Mouse (Mus musculus): ENCODE data around the gene Msrb2. TPM values are rescaled to one million over a fixed set of nuclear protein-coding genes. Genes with fewer than 3 reads are reported as not detected.

Msrb2 gene
- total and polyA plus RNA-seq, 2 experiments from 2014 or later = 62.1 to 62.3 TPM

DNA sequence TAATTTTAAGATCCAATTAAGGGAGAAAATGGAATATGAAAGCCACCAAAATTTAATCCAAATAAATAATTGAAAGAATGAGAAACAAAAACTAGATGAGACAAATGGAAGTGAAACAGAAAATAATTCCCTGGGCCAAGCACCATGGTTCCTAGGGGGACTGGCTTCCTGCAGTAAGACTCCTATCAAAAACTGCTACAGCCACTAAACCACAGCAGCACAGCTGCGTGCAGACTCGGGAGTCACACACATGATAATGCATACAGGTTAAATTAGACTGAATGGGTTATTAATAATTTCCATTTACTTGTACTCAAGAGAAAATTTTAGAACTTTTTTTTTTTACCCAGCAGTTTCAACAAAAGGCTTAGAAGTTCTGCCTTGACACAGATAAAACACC is 18.1 kb upstream of the Msrb2 start:
- DNase-seq (ENCODE audit: low spot score) = no peak

DNA sequence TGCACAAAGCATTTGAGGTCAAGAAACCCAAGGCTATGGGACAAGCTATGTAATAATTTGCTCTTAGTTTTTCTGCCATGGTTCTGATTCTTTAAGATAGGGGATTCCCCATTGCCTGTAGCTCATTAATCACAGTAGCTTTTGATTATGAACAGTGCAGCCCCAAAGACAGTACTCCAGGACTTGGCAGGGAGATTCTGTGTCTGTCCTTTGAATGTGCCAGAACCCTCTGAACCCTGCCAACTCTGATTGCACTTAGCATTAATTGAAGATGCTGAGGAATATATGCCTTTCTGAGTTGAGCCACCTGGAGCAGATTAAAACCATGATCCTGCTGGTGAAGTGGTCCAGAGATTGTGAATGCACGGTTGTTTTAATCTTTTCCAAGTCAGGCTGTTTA is 8.4 kb upstream of the Msrb2 start:
- H3K9me3 ChIP-seq (replicated peaks; ENCODE audit: control insufficient read depth, low read length) = no peaks in the 10 kb centered on the region
- H3K4me3 ChIP-seq (ENCODE audit: low read depth, low read length) = no peak overlapping the region
- TF ChIP-seq EP300 (IDR thresholded peaks at IDR 0.05; ENCODE audit: low read depth) (no peak), CTCF (IDR thresholded peaks at IDR 0.05; ENCODE audit: low read depth) (no peak)
- H3K9ac ChIP-seq (replicated peaks; ENCODE audit: low read depth, low read length) = no peak overlapping the region
- no peak for ATAC-seq (ENCODE audit: insufficient read depth, low read depth)
- no peaks in the 10 kb centered on the region for H3K36me3 ChIP-seq (replicated peaks; ENCODE audit: control insufficient read depth, insufficient read depth, low read length)
- no peak for DNase-seq (ENCODE audit: low spot score)
- H3K4me2 ChIP-seq (ENCODE audit: low read depth, low read length) = no peak overlapping the region
- H3K27me3 ChIP-seq (ENCODE audit: control insufficient read depth, insufficient read depth, low read length) = no peaks in the 10 kb centered on the region
- no peaks in the 10 kb centered on the region for H3K4me1 ChIP-seq (ENCODE audit: control insufficient read depth, insufficient read depth)
- no peak overlapping the region for H3K27ac ChIP-seq (ENCODE audit: low read depth)
- 64% methylated on average over 1 of the region's 1 CpGs for WGBS

More for the DNA sequence above, 18.1 kb upstream of the Msrb2 start:
- H3K27ac ChIP-seq (ENCODE audit: low read depth) = no peak overlapping the region
- ATAC-seq (ENCODE audit: insufficient read depth, low read depth) = no peak
- H3K36me3 ChIP-seq (replicated peaks; ENCODE audit: control insufficient read depth, insufficient read depth, low read length) = no peaks in the 10 kb centered on the region
- no peak overlapping the region for H3K9ac ChIP-seq (replicated peaks; ENCODE audit: low read depth, low read length)
- no peak overlapping the region for H3K4me3 ChIP-seq (ENCODE audit: low read depth, low read length)
- no peaks in the 10 kb centered on the region for H3K27me3 ChIP-seq (ENCODE audit: control insufficient read depth, insufficient read depth, low read length)
- H3K4me2 ChIP-seq (ENCODE audit: low read depth, low read length) = no peak overlapping the region
- no peaks in the 10 kb centered on the region for H3K9me3 ChIP-seq (replicated peaks; ENCODE audit: control insufficient read depth, low read length)
- no peaks in the 10 kb centered on the region for H3K4me1 ChIP-seq (ENCODE audit: control insufficient read depth, insufficient read depth)
- no peak for TF ChIP-seq EP300 (IDR thresholded peaks at IDR 0.05; ENCODE audit: low read depth)
- no peak for TF ChIP-seq CTCF (IDR thresholded peaks at IDR 0.05; ENCODE audit: low read depth)
- 86% methylated on average over 2 of the region's 2 CpGs for WGBS

DNA sequence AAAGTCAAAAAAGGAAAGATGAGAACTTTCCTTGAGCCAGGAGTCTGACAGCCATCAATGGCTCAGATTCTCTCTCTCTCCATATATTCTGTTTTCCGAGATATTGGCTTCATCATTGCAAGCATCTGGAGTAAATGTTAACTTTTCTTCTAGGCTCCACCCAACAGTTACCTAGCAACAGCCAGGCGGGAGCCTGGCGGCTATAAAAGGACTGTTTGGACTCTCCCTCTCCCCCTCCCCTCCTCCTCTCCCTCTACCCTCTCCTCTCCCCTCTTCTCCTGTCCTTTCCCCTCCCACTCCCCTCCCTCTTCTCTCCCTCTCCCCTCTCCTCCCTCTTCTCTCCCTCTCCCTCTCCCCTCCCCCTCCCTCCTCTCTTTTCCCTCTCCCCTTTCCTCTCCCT is 4.8 kb upstream of the Msrb2 start:
- WGBS = 45% methylated on average over 3 of the region's 3 CpGs

DNA sequence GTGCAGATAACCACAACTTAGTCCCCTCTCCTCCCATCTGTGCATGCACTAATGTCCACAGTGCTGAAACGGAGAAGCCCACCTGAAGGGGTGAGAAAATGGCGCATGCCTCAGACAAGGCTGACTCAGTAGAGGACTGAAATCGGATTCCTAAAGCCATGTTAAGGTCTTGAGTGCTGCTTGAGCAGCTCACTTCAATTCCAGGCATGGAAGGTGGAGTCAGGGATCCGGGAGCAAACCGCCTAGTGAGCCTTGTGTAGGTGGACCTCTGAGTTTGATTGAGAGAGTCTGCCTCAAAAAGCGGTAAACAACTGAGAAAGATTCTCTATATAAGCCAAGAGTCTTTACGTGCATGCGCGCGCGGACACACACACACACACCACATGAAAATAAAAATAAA is 4.1 kb upstream of the Msrb2 start:
- DNase-seq (ENCODE audit: low spot score) (no peak), ATAC-seq (ENCODE audit: insufficient read depth, low read depth) (no peak)
- H3K9me3 ChIP-seq (replicated peaks; ENCODE audit: control insufficient read depth, low read length) = no peaks in the 10 kb centered on the region
- TF ChIP-seq CTCF (IDR thresholded peaks at IDR 0.05; ENCODE audit: low read depth) = no peak
- no peak for TF ChIP-seq EP300 (IDR thresholded peaks at IDR 0.05; ENCODE audit: low read depth)
- H3K27ac ChIP-seq (ENCODE audit: low read depth) = no peak overlapping the region
- no peaks in the 10 kb centered on the region for H3K27me3 ChIP-seq (ENCODE audit: control insufficient read depth, insufficient read depth, low read length)
- H3K4me2 ChIP-seq (ENCODE audit: low read depth, low read length) = no peak overlapping the region
- 76% methylated on average over 11 of the region's 11 CpGs for WGBS
- H3K4me1 ChIP-seq (ENCODE audit: control insufficient read depth, insufficient read depth) = no peaks in the 10 kb centered on the region
- H3K36me3 ChIP-seq (replicated peaks; ENCODE audit: control insufficient read depth, insufficient read depth, low read length) = no peaks in the 10 kb centered on the region
- H3K9ac ChIP-seq (replicated peaks; ENCODE audit: low read depth, low read length) = no peak overlapping the region
- no peak overlapping the region for H3K4me3 ChIP-seq (ENCODE audit: low read depth, low read length)

More for the DNA sequence above, 4.8 kb upstream of the Msrb2 start:
- no peak for TF ChIP-seq EP300 (IDR thresholded peaks at IDR 0.05; ENCODE audit: low read depth)
- no peak for TF ChIP-seq CTCF (IDR thresholded peaks at IDR 0.05; ENCODE audit: low read depth)
- DNase-seq (ENCODE audit: low spot score) (no peak), ATAC-seq (ENCODE audit: insufficient read depth, low read depth) (no peak)
- Histone ChIP-seq H3K27me3 (ENCODE audit: control insufficient read depth, insufficient read depth, low read length) (no peaks in the 10 kb centered on the region), H3K4me3 (ENCODE audit: low read depth, low read length) (no peak overlapping the region), H3K27ac (ENCODE audit: low read depth) (no peak overlapping the region), H3K4me2 (ENCODE audit: low read depth, low read length) (no peak overlapping the region), H3K9me3 (replicated peaks; ENCODE audit: control insufficient read depth, low read length) (no peaks in the 10 kb centered on the region), H3K9ac (replicated peaks; ENCODE audit: low read depth, low read length) (no peak overlapping the region), H3K4me1 (ENCODE audit: control insufficient read depth, insufficient read depth) (no peaks in the 10 kb centered on the region), H3K36me3 (replicated peaks; ENCODE audit: control insufficient read depth, insufficient read depth, low read length) (no peaks in the 10 kb centered on the region)

DNA sequence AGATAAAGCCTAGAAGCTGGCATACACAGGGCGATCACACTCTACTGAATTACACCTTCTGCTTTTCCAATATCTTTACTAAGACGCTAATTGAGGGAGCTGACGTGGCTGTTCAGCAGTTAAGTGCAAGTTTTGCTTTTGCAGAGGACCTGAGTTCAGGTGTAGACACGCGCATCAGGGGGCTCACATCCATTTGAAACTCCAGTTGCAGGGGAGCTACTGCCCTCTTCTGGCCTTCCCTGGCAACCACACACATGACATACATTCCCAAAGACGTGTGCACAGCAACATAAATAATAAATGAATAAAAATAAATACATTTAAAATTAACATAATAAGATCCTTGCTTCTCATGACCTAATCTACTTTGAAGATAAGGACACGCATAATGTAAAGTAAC is 2.5 kb downstream of the Msrb2 start:
- H3K4me2 ChIP-seq (ENCODE audit: low read depth, low read length) = no peak overlapping the region
- 83% methylated on average over 7 of the region's 7 CpGs for WGBS

DNA sequence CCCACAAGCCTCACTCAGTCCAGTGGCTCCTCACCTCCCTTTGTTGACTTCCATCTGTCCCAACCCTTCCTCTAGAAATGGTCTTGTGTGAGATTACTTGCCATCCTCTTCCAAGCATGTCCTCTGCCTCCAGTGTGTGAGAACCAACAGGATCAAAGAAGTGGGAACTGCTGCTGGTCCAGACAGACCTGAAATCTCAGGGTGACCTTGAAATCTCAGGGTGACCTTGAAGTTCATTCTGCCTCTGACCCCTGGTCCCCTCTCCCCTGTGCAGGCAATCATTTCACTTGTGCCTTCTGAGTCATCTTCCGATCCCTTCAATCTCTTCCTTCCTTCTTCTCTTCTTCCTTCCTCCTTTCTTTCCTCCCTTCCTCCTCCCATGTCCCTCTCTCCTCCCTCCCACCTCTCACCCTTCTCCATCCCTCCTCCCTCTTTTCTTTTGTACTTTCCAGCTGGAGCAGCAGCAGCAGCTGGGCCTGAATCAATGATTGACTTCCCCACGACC is 9.3 kb downstream of the Msrb2 start:
- Histone ChIP-seq H3K4me2 (ENCODE audit: low read depth, low read length) (no peak overlapping the region), H3K36me3 (replicated peaks; ENCODE audit: control insufficient read depth, insufficient read depth, low read length) (peaks cover 6% of the 10 kb centered on the region; the same call in 1 of the 2 replicates), H3K9me3 (replicated peaks; ENCODE audit: control insufficient read depth, low read length) (no peaks in the 10 kb centered on the region), H3K4me3 (ENCODE audit: low read depth, low read length) (no peak overlapping the region), H3K27ac (ENCODE audit: low read depth) (no peak overlapping the region), H3K9ac (replicated peaks; ENCODE audit: low read depth, low read length) (no peak overlapping the region), H3K27me3 (ENCODE audit: control insufficient read depth, insufficient read depth, low read length) (no peaks in the 10 kb centered on the region), H3K4me1 (ENCODE audit: control insufficient read depth, insufficient read depth) (no peaks in the 10 kb centered on the region)
- no peak for DNase-seq (ENCODE audit: low spot score)
- TF ChIP-seq CTCF (IDR thresholded peaks at IDR 0.05; ENCODE audit: low read depth) (no peak), EP300 (IDR thresholded peaks at IDR 0.05; ENCODE audit: low read depth) (no peak)
- ATAC-seq (ENCODE audit: insufficient read depth, low read depth) = no peak
- 69% methylated on average over 2 of the region's 2 CpGs for WGBS

More for the DNA sequence above, 2.5 kb downstream of the Msrb2 start:
- no peaks in the 10 kb centered on the region for H3K9me3 ChIP-seq (replicated peaks; ENCODE audit: control insufficient read depth, low read length)
- no peak overlapping the region for H3K27ac ChIP-seq (ENCODE audit: low read depth)
- no peaks in the 10 kb centered on the region for H3K4me1 ChIP-seq (ENCODE audit: control insufficient read depth, insufficient read depth)
- no peak overlapping the region for H3K4me3 ChIP-seq (ENCODE audit: low read depth, low read length)
- ATAC-seq (ENCODE audit: insufficient read depth, low read depth) (no peak), DNase-seq (ENCODE audit: low spot score) (no peak)
- no peak for TF ChIP-seq EP300 (IDR thresholded peaks at IDR 0.05; ENCODE audit: low read depth)
- TF ChIP-seq CTCF (IDR thresholded peaks at IDR 0.05; ENCODE audit: low read depth) = peak; percentile 26; the same call in 1 of the 2 replicates
- 0 out of 2 replicates have a peak, but pooled peaks cover 6% of the 10 kb centered on the region for H3K36me3 ChIP-seq (replicated peaks; ENCODE audit: control insufficient read depth, insufficient read depth, low read length)
- H3K27me3 ChIP-seq (ENCODE audit: control insufficient read depth, insufficient read depth, low read length) = no peaks in the 10 kb centered on the region
- no peak overlapping the region for H3K9ac ChIP-seq (replicated peaks; ENCODE audit: low read depth, low read length)
